Mouse (Mus musculus) stomach, postnatal 0 days (tissue): ENCODE measurements around the gene Hivep2.

ENCODE experiments used
- CTCF ChIP-seq: IDR thresholded peaks from 2 replicates; pipeline ENCODE4 v1.5.1; 2016; ENCODE audit warnings: antibody characterized with exemption, low read depth, mild to moderate bottlenecking, moderate library complexity
- EP300 ChIP-seq: optimal IDR thresholded peaks from 2 replicates; pipeline ENCODE3; 2016; ENCODE audit warnings: antibody characterized with exemption

DNA sequence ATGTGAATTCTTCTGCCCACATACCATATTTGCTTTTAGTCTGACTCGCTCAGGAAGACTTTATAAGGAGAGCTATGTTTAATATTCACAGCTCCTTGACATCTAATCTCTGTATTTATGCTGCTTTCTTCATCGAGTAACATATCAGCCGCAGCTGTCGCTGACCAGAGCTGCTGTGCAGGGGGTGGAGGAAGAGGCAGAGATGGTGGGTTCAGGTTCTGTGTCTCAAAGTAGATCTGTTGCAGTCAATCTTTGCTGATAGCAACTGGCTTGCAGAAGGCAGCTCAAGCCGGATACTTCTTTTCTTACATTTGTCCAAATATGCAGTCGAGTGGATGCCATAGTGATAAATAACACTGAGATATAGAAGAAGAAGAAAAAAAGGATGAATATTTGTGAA, 70.6 kb downstream of the Hivep2 start:
- no peak for TF ChIP-seq CTCF
- TF ChIP-seq EP300 = no peak
